Mouse (Mus musculus) liver, embryonic 11.5 days (tissue): ENCODE data around the gene Rc3h2. TPM values are rescaled to one million over a fixed set of nuclear protein-coding genes. Genes with fewer than 3 reads are reported as not detected.

Source experiments
- ATAC-seq: fragments of 200-750 bp; cut with Nextera tagmentation; replicated peaks from 2 replicates; pipeline ENCODE4 v1.8.0; 2017; ENCODE audit warnings: moderate number of reproducible peaks, mild to moderate bottlenecking, moderate TSS enrichment, moderate library complexity; ENCODE audit not compliant: low FRiP score
- DNase-seq: peaks from one replicate; pipeline ENCODE4 v3.0.0-alpha.2; 2017; ENCODE audit warnings: low spot score
- H3K27ac ChIP-seq: fragments of 300-500 bp; sonication (generic); 2 replicates; pipeline ENCODE4 v1.5.1; 2014; ENCODE audit warnings: mild to moderate bottlenecking, low read depth, low read length, control low read depth
- H3K27me3 ChIP-seq: fragments of 300-500 bp; sonication (generic); replicated peaks from 2 replicates; pipeline ENCODE4 v1.6.1; 2014; ENCODE audit warnings: low read length, mixed read lengths; ENCODE audit not compliant: control insufficient read depth, insufficient read depth
- H3K36me3 ChIP-seq: fragments of 300-500 bp; sonication (generic); 2 replicates; pipeline ENCODE4 v1.6.1; 2014; ENCODE audit warnings: mild to moderate bottlenecking, low read length, moderate library complexity, mixed read lengths; ENCODE audit not compliant: control insufficient read depth, insufficient read depth
- H3K4me1 ChIP-seq: fragments of 300-500 bp; sonication (generic); replicated peaks from 2 replicates; pipeline ENCODE4 v1.6.1; 2014; ENCODE audit warnings: low read length, mixed read lengths; ENCODE audit not compliant: control insufficient read depth, insufficient read depth
- H3K4me2 ChIP-seq: fragments of 300-500 bp; sonication (generic); 2 replicates; pipeline ENCODE4 v1.6.1; 2014; ENCODE audit warnings: mild to moderate bottlenecking, control low read depth, moderate library complexity
- H3K4me3 ChIP-seq: fragments of 300-500 bp; sonication (generic); 2 replicates; pipeline ENCODE4 v1.5.1; 2014; ENCODE audit warnings: low read depth, low read length, control low read depth
- H3K9ac ChIP-seq: fragments of 300-500 bp; sonication (generic); 2 replicates; pipeline ENCODE4 v1.6.1; 2014; ENCODE audit warnings: low read depth, low read length, control low read depth
- H3K9me3 ChIP-seq: fragments of 300-500 bp; sonication (generic); 2 replicates; pipeline ENCODE4 v1.6.1; 2016; ENCODE audit warnings: low read length, inconsistent platforms, mixed read lengths; ENCODE audit not compliant: control insufficient read depth
- whole genome bisulfite sequencing: fragments of 180-500 bp; shearing (Covaris S2); extraction: QIAGEN DNeasy Blood & Tissue Kit; methylation state at CpG from one replicate; pipeline ENCODE4 v1.1.7; 2014; 5-methylcytosine and 5-hydroxymethylcytosine counted together
- polyA plus RNA-seq: library from polyadenylated mRNA; unstranded; fragments of >200 nt; fragmentation: Nextera tagmentation; extraction: Ambion mirVana; gene quantifications from 2 replicates; pipeline ENCODE4 v1.2.1, GENCODE M21; 2014

Gene Rc3h2
- polyA plus RNA-seq, result 7.2 and 8.8 TPM in 2 replicates

DNA sequence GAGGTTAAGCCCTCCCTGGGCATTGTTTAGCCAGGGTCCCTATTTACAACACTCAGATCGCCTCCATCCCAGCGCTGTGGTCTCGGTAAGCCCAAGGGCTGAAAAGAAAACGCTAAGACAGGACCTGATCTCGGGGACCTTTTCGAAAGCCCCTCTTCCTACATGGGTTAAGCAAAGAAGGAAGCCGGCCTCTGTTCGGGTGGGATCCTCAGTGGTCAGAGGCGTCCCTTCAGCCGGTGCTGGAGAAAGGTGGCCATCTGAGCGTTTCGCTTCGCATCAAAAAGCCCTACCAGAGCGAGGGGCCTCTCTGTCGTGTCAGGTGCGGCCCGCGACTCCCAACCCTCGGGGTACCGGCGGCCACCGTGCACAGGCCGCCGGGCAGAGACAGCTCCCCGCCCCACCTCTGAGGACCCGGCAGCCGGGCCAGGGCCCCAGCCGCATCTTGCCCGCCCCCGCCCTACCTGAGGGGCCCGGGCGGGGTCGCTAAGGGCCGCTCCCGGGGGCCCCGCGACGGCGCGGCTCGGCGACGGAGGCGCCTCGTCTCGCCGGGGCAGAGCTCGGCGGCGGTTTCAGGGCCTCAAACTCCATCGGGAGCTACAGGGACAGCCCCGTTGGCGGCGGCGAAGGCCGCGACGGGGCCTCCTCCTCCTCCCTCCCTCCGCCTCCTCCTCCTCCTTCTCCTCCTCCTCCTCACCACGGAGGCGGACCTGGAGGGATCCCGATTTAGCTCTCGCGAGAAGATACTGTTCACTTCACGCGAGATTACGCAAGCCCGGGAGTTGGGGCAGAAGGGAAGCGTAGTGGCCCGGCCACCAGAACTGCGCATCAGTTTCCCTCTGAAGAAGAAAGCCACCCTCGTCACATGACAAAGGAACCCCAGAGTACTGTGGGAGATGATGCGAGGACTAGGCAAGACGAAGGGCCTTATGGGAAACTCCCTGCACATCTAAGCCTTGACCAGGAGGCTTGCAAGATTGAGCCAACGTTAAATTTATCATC is at the start of gene Rc3h2:
Rc3h2 (minus strand) TSS at position 598 of the 999 bp plus-strand sequence.
- Histone ChIP-seq H3K9me3 (no peaks in the 10 kb centered on the region), H3K4me1 (peaks cover 9% of the 10 kb centered on the region; the same call in 1 of the 2 replicates), H3K36me3 (no peaks in the 10 kb centered on the region), H3K4me3 (peak within 1 kb of the TSS; percentile 96), H3K4me2 (peak within 1 kb of the TSS; percentile 85), H3K27ac (peak within 1 kb of the TSS; percentile 88), H3K27me3 (no peaks in the 10 kb centered on the region), H3K9ac (peak within 1 kb of the TSS; percentile 90)
- WGBS, result under 1% methylated on average over 72 of the region's 75 CpGs
- DNase-seq, result peak; percentile 90
- ATAC-seq, result peak; percentile 99

DNA sequence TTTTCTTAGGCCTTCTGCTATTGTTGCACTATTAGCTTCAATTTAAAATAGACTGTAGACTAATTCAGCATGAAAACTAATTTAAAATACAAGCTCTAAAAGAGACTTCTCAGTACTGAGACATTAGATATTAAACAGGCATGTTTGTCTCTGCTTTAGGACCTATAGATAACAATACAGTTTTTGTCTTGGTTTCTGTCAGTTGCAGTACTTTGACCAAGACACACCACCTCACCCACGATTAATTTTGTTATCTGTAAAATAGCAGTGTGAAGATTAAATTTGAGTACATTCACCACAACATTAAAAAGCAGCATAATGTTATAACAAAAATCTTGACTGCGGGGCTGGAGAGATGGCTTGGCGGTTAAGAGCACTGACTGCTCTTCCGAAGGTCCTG is 43.6 kb upstream of the Rc3h2 start:
- H3K9ac ChIP-seq, result no peak overlapping the region
- H3K4me3 ChIP-seq, result no peak overlapping the region
- no peaks in the 10 kb centered on the region for H3K9me3 ChIP-seq
- no peak for DNase-seq
- peaks cover 6% of the 10 kb centered on the region; the same call in 1 of the 2 replicates for H3K36me3 ChIP-seq
- H3K4me2 ChIP-seq, result no peak overlapping the region
- no peaks in the 10 kb centered on the region for H3K4me1 ChIP-seq
- ATAC-seq, result no peak
- no peak overlapping the region for H3K27ac ChIP-seq
- no peaks in the 10 kb centered on the region for H3K27me3 ChIP-seq
- WGBS, result 89% methylated on average over 4 of the region's 4 CpGs

DNA sequence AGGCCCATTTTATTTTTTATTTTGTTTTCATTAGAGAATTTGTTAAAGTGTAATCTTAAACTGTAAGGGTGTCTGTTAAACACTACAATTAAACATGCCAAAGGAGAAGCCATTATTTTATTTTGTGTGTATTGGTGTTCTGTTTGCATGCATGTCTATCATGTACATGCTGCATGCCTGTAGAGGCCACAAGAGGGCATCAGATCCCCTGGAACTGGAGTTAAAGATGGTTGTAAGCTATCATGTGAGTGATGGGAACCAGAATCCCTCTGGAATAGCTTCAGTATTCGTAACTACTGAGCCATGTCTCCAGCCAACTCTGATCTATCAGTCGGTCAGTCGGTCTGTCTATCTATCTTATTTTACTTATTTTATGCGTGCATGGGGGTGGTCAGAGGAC is 38.0 kb upstream of the Rc3h2 start:
- Histone ChIP-seq H3K36me3 (peaks cover 4% of the 10 kb centered on the region; the same call in 1 of the 2 replicates), H3K4me3 (no peak overlapping the region), H3K9me3 (no peaks in the 10 kb centered on the region; the same call in 1 of the 2 replicates), H3K27me3 (no peaks in the 10 kb centered on the region), H3K27ac (no peak overlapping the region), H3K4me2 (no peak overlapping the region), H3K4me1 (no peaks in the 10 kb centered on the region), H3K9ac (no peak overlapping the region)
- no peak for ATAC-seq
- 93% methylated on average over 4 of the region's 4 CpGs for WGBS
- DNase-seq, result no peak

DNA sequence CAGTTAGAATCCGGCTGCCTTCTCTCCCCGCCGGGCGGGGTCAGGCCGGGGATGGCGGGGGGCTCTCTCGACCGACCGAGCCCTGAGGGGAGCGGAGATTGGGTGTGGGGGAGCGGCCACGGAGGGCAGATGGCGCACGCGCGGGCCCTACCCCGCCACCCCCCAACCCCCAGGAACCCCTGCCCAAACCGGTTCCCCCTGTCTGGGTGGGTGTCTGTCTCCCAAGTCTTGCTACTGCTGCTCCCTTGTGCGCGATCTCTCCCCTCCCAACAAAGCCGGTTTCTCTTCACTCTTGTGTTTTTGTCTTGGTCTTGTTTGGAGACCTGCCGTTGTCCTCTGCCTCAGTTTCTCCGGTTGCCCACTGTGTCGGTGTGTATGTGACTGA is 29.7 kb upstream of the Rc3h2 start:
- H3K4me2 ChIP-seq, result peak overlapping the region; percentile 95
- no peaks in the 10 kb centered on the region for H3K27me3 ChIP-seq
- H3K36me3 ChIP-seq, result no peaks in the 10 kb centered on the region
- WGBS, result under 1% methylated on average over 18 of the region's 24 CpGs
- DNase-seq (no peak), ATAC-seq (peak; percentile 74)
- H3K4me3 ChIP-seq, result peak overlapping the region; percentile 94
- H3K9me3 ChIP-seq, result no peaks in the 10 kb centered on the region
- H3K9ac ChIP-seq, result peak overlapping the region; percentile 87
- H3K4me1 ChIP-seq, result peaks cover 2% of the 10 kb centered on the region; the same call in 1 of the 2 replicates
- peak overlapping the region; percentile 66; the same call in 1 of the 2 replicates for H3K27ac ChIP-seq

DNA sequence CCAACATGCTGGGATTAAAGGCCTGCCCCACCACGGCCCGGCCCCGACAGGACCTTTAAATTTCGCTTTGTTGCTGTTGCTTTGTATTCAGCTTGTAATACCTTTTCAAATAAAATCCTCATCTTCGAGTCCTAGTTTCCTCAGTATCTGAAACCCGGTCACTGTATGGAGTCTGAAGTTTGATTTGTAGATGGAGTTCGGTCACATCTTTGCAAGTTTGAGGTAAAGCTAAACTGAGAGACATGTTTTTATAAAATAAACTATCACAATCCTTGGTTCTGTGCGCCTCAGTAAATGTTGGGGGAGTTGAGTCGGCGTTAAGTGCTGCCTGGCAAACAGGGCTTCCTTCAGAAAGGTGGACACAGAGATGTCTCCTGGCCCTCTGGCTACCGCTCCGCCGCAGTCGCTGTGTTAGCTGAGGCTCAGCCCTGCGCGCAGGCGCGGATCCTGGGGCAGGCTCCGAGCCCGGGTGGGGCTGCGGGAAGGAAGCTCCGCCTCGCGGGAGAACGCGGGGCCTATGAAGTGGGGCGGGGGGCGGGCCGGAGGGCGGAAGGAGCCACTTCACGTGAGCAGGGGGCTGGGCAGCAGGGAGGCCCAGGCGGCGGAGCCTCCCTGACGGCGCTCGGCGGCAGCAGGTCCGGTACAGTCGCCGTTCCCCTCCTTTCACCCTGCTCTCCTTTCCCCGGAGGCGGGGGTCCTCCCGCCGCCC is 29.1 kb upstream of the Rc3h2 start:
- H3K27me3 ChIP-seq, result no peaks in the 10 kb centered on the region
- peak; percentile 99 for ATAC-seq
- peak; percentile 90 for DNase-seq
- H3K4me3 ChIP-seq, result peak overlapping the region; percentile 94
- H3K27ac ChIP-seq, result peak overlapping the region; percentile 66; the same call in 1 of the 2 replicates
- H3K9me3 ChIP-seq, result no peaks in the 10 kb centered on the region
- H3K36me3 ChIP-seq, result no peaks in the 10 kb centered on the region
- peak overlapping the region; percentile 87 for H3K9ac ChIP-seq
- WGBS, result 8% methylated on average over 40 of the region's 44 CpGs
- peak overlapping the region; percentile 95 for H3K4me2 ChIP-seq
- H3K4me1 ChIP-seq, result peaks cover 2% of the 10 kb centered on the region; the same call in 1 of the 2 replicates

DNA sequence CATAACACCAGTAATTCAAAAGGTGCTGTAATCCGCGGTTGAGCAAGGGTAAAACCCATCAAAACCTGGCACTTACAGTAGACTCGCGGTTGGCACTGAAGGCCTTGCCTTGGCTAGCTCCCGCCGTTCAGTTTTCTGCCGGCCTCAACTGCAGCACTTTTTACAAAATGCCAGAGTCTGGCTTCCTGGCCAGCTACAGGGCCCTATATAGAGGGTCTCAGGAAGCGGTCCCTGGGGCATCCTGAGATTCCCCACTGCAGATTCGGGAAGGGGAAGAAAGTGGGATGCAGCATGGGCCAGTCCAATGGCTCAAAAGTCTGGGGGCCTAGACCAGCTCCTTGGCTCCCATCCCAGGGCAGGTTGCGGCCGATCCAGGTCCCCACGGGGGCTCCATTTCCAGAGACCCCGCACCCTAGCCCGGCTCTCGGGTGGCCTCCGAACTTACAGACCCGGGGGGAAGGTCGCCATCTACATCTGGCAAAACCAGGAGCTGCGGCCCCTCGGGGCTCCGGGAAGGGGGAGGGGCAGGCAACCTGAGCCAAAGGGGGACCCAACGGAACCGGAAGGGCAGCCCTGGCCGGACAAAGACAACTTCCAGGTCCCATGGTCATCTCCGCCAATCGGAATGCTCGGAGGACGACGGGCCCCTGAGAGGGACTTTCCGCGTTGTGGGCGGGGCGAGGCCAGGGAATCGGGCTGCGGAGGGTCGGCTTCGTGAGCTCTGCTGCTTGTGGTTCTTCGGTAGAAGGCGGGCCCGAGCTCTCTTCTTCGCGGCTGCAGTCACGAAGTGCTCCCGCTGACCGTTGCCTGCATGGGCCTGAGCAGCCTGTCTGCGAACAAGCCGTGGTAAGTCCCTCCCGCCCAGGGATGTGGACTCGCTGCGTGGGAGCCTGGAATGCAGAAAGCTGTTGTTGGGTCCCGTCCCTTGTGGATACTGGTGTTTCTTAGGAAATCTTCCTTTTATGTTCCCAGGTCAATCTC is 20.2 kb upstream of the Rc3h2 start, which contains the start of the genes Zbtb26, Zbtb6 and Rabgap1:
Zbtb26 (minus strand) TSS at position 525 of the 981 bp plus-strand sequence.
Zbtb6 (minus strand) TSS at position 561 of the 981 bp plus-strand sequence.
Rabgap1 (plus strand) TSS at position 669 of the 981 bp plus-strand sequence.
- H3K9me3 ChIP-seq, result no peaks in the 10 kb centered on the region
- ATAC-seq, result peak; percentile 98
- peak within 1 kb of the TSS; percentile 90 for H3K27ac ChIP-seq
- H3K4me2 ChIP-seq, result peak within 1 kb of the TSS; percentile 70
- WGBS, result under 1% methylated on average over 51 of the region's 51 CpGs
- peak within 1 kb of the TSS; percentile 83 for H3K4me3 ChIP-seq
- H3K4me1 ChIP-seq, result peaks cover 14% of the 10 kb centered on the region
- DNase-seq, result peak; percentile 95
- peak within 1 kb of the TSS; percentile 91 for H3K9ac ChIP-seq
- H3K27me3 ChIP-seq, result no peaks in the 10 kb centered on the region
- no peaks in the 10 kb centered on the region for H3K36me3 ChIP-seq

DNA sequence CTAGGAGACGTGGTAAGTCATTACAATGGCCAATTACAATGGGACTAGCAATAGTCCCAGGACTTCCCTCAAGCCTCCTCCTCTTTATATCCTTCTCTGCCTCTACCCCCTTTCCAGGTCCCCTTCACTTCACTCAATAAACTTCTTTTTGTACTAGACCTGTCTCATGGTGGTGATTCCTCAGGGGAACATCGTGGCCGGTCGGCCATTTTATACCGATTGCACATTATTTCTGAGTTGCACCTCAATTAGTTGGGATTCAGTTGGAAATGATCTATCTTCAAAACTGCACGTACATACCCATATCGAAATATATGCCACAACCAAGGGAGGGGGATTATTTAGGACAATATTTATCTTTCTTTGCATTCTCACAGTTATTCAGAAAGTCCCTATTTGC is 8.9 kb upstream of the Rc3h2 start:
- Histone ChIP-seq H3K4me2 (peak overlapping the region; percentile 90), H3K4me3 (peak overlapping the region; percentile 91), H3K4me1 (peaks cover 7% of the 10 kb centered on the region), H3K27ac (peak overlapping the region; percentile 85), H3K9me3 (no peaks in the 10 kb centered on the region), H3K36me3 (no peaks in the 10 kb centered on the region; the same call in 1 of the 2 replicates), H3K27me3 (no peaks in the 10 kb centered on the region), H3K9ac (peak overlapping the region; percentile 93)
- peak; percentile 35 for DNase-seq
- peak; percentile 11; the same call in 1 of the 2 replicates for ATAC-seq
- WGBS, result 30% methylated on average over 7 of the region's 7 CpGs
